Mouse (Mus musculus) MEL (cell line): ENCODE results near the gene Rab34. TPM values are rescaled to one million over a fixed set of nuclear protein-coding genes. Genes with fewer than 3 reads are reported as not detected.

Experiments used
- DNase-seq: peaks from one replicate; pipeline ENCODE4 v3.0.0; 2011; ENCODE audit warnings: low read depth, low spot score
- H3K27ac ChIP-seq: 2 replicates; pipeline ENCODE4 v1.5.1; 2012; ENCODE audit warnings: low read depth, mild to moderate bottlenecking, control low read depth, low read length, moderate library complexity; ENCODE audit not compliant: control insufficient read depth
- H3K27me3 ChIP-seq, 2 experiments: fragments of 150-350 bp in 1 of 2; sonication (generic) in 1 of 2; 2 replicates each; pipeline ENCODE4 v1.6.1; 2012; ENCODE audit warnings: low read length in 2 of 2, mild to moderate bottlenecking in 2 of 2, improper control_type of control experiment in 1 of 2, moderate library complexity in 1 of 2; ENCODE audit not compliant: insufficient read depth in 2 of 2, control insufficient read depth in 1 of 2
- H3K36me3 ChIP-seq, 2 experiments: 2 replicates each; pipeline ENCODE4 v1.6.1; 2012 to 2014; ENCODE audit warnings: low read length in 2 of 2, improper control_type of control experiment in 1 of 2, inconsistent platforms in 1 of 2, mild to moderate bottlenecking in 1 of 2; ENCODE audit not compliant: insufficient read depth in 2 of 2, control insufficient read depth in 1 of 2
- H3K4me1 ChIP-seq, 2 experiments: fragments of 150-350 bp in 1 of 2; sonication (generic) in 1 of 2; 2 replicates each; pipeline ENCODE4 v1.6.1; 2012; ENCODE audit warnings: low read length in 2 of 2, improper control_type of control experiment in 1 of 2, mild to moderate bottlenecking in 1 of 2; ENCODE audit not compliant: insufficient read depth in 2 of 2, control insufficient read depth in 1 of 2
- H3K4me3 ChIP-seq, 2 experiments: fragments of 150-350 bp in 1 of 2; sonication (generic) in 1 of 2; 2 replicates each; pipeline ENCODE4 v1.5.1; 2012; ENCODE audit warnings: low read depth in 2 of 2, low read length in 2 of 2, mild to moderate bottlenecking in 2 of 2, moderate library complexity in 2 of 2, control low read depth in 1 of 2, improper control_type of control experiment in 1 of 2; ENCODE audit not compliant: control insufficient read depth in 1 of 2, insufficient read depth in 1 of 2
- H3K79me2 ChIP-seq: 2 replicates; pipeline ENCODE4 v1.6.1; 2012; ENCODE audit warnings: mild to moderate bottlenecking, low read length, moderate library complexity; ENCODE audit not compliant: control insufficient read depth, poor library complexity, insufficient read depth
- H3K9ac ChIP-seq: 2 replicates; pipeline ENCODE4 v1.6.1; 2012; ENCODE audit warnings: low read depth, mild to moderate bottlenecking, control low read depth, low read length, moderate library complexity; ENCODE audit not compliant: control insufficient read depth, poor library complexity, severe bottlenecking
- H3K9me3 ChIP-seq: fragments of 150-350 bp; sonication (generic); replicated peaks from 2 replicates; pipeline ENCODE4 v1.6.1; 2012; ENCODE audit warnings: mild to moderate bottlenecking, low read length, improper control_type of control experiment, moderate library complexity; ENCODE audit not compliant: insufficient read depth
- BHLHE40 ChIP-seq: IDR thresholded peaks from 2 replicates; pipeline ENCODE4 v1.6.1; 2012; ENCODE audit warnings: low read depth, mild to moderate bottlenecking, inconsistent platforms, low read length, improper control_type of control experiment, borderline replicate concordance
- CTCF ChIP-seq, 3 experiments: IDR thresholded peaks in 2 of 3; conservative IDR thresholded peaks in 1 of 3; 2 replicates each; pipeline ENCODE4 v1.5.1; 2011 to 2012; ENCODE audit warnings: low read length in 3 of 3, low read depth in 2 of 3, mild to moderate bottlenecking in 2 of 3, improper control_type of control experiment in 1 of 3, inconsistent platforms in 1 of 3, mixed read lengths in 1 of 3, moderate library complexity in 1 of 3; ENCODE audit not compliant: control insufficient read depth in 1 of 3, insufficient read depth in 1 of 3, poor library complexity in 1 of 3, severe bottlenecking in 1 of 3
- E2F4 ChIP-seq: IDR thresholded peaks from 2 replicates; pipeline ENCODE4 v1.6.1; 2011; ENCODE audit warnings: low read depth, low read length, improper control_type of control experiment, borderline replicate concordance
- HCFC1 ChIP-seq: IDR thresholded peaks from 2 replicates; pipeline ENCODE4 v1.6.1; 2012; ENCODE audit warnings: low read depth, mild to moderate bottlenecking, inconsistent platforms, low read length, improper control_type of control experiment, moderate library complexity
- MAFK ChIP-seq: IDR thresholded peaks from 2 replicates; pipeline ENCODE4 v1.6.1; 2011; ENCODE audit warnings: low read depth, mild to moderate bottlenecking, low read length, improper control_type of control experiment, borderline replicate concordance
- MAZ ChIP-seq: IDR thresholded peaks from 2 replicates; pipeline ENCODE4 v1.6.1; 2012; ENCODE audit warnings: low read depth, mild to moderate bottlenecking, inconsistent platforms, low read length, improper control_type of control experiment
- MEF2A ChIP-seq: IDR thresholded peaks from 2 replicates; pipeline ENCODE4 v1.6.1; 2014; ENCODE audit warnings: low read depth, mild to moderate bottlenecking, inconsistent platforms, low read length, improper control_type of control experiment; ENCODE audit not compliant: poor library complexity, insufficient replicate concordance, severe bottlenecking; ENCODE audit errors: extremely low read depth
- MXI1 ChIP-seq: IDR thresholded peaks from 2 replicates; pipeline ENCODE4 v1.6.1; 2011; ENCODE audit warnings: mild to moderate bottlenecking, low read depth, low read length, improper control_type of control experiment
- NELFE ChIP-seq: IDR thresholded peaks from 2 replicates; pipeline ENCODE4 v1.6.1; 2011; ENCODE audit warnings: low read depth, low read length, improper control_type of control experiment
- POLR2AphosphoS5 ChIP-seq: IDR thresholded peaks from 2 replicates; pipeline ENCODE4 v1.6.1; 2012; ENCODE audit warnings: low read depth, borderline replicate concordance, mild to moderate bottlenecking, inconsistent platforms, low read length, moderate library complexity, mixed read lengths
- RCOR1 ChIP-seq: IDR thresholded peaks from 2 replicates; pipeline ENCODE4 v1.6.1; 2012; ENCODE audit warnings: low read depth, mild to moderate bottlenecking, inconsistent platforms, low read length, improper control_type of control experiment
- SMC3 ChIP-seq: IDR thresholded peaks from 2 replicates; pipeline ENCODE4 v1.6.1; 2011; ENCODE audit warnings: low read depth, low read length, improper control_type of control experiment
- TAL1 ChIP-seq: IDR thresholded peaks from 2 replicates; pipeline ENCODE4 v1.6.1; 2012; ENCODE audit warnings: mild to moderate bottlenecking, inconsistent platforms, low read length, moderate library complexity, mixed read lengths
- UBTF ChIP-seq: IDR thresholded peaks from 2 replicates; pipeline ENCODE4 v1.6.1; 2012; ENCODE audit warnings: low read depth, mild to moderate bottlenecking, inconsistent platforms, low read length, improper control_type of control experiment, moderate library complexity, borderline replicate concordance; ENCODE audit not compliant: insufficient read depth
- ZC3H11A ChIP-seq: IDR thresholded peaks from 2 replicates; pipeline ENCODE4 v1.6.1; 2012; ENCODE audit warnings: low read depth, mild to moderate bottlenecking, inconsistent platforms, low read length, improper control_type of control experiment
- ZKSCAN1 ChIP-seq: IDR thresholded peaks from 2 replicates; pipeline ENCODE4 v1.6.1; 2012; ENCODE audit warnings: low read depth, mild to moderate bottlenecking, inconsistent platforms, low read length, improper control_type of control experiment, moderate library complexity
- ZMIZ1 ChIP-seq: IDR thresholded peaks from 2 replicates; pipeline ENCODE4 v1.6.1; 2012; ENCODE audit warnings: low read depth, mild to moderate bottlenecking, inconsistent platforms, low read length, improper control_type of control experiment, moderate library complexity
- ZNF384 ChIP-seq: IDR thresholded peaks from 2 replicates; pipeline ENCODE4 v1.6.1; 2012; ENCODE audit warnings: low read depth, mild to moderate bottlenecking, inconsistent platforms, low read length, improper control_type of control experiment
- polyA plus RNA-seq, 2 experiments: library from polyadenylated mRNA; stranded (reverse) in 1 of 2; unstranded in 1 of 2; fragments of >175 nt in 1 of 2; fragments of >200 nt in 1 of 2; gene quantifications; 2 replicates each; pipeline versions ENCODE4 v1.2.1 to v1.2.4; 2012; ENCODE audit warnings: low replicate concordance in 2 of 2, low read depth in 1 of 2; ENCODE audit not compliant: insufficient read length in 2 of 2, insufficient read depth in 1 of 2, missing spikeins in 1 of 2
- total RNA-seq: library from RNA; depleted of rRNA; stranded (reverse); fragments of 300-350 nt; gene quantifications from 2 replicates; pipeline ENCODE4 v1.2.3, GENCODE M21; 2012

The Rab34 gene
- total and polyA plus RNA-seq, 3 experiments, result 20.8 to 42.9 TPM; not detected in 1

- H3K4me3 ChIP-seq, result no peak overlapping the region
- peaks cover 0 to 3% of the 10 kb centered on the region in 2 experiments; a peak in 1 of 4 replicates for H3K36me3 ChIP-seq
- H3K27me3 ChIP-seq, result no peaks in the 10 kb centered on the region
- H3K79me2 ChIP-seq, result peaks cover 6% of the 10 kb centered on the region
- H3K4me1 ChIP-seq, result peaks cover 0 to 6% of the 10 kb centered on the region in 2 experiments; a peak in 2 of 4 replicates
- no peak overlapping the region for H3K27ac ChIP-seq
- DNase-seq, result no peak
- no peaks in the 10 kb centered on the region for H3K9me3 ChIP-seq
- no peak overlapping the region for H3K9ac ChIP-seq
- TF ChIP-seq E2F4, result no peak
- TF ChIP-seq POLR2AphosphoS5, result no peak
- no peak for TF ChIP-seq TAL1
- no peak for TF ChIP-seq MXI1
- no peak for TF ChIP-seq MAZ
- TF ChIP-seq NELFE, result no peak
- TF ChIP-seq ZC3H11A, result no peak
- no peak for TF ChIP-seq MAFK
- no peak for TF ChIP-seq ZKSCAN1
- no peak for TF ChIP-seq RCOR1
These were observed 28.7 kb upstream of the Rab34 start for GRCm38 (mm10) chr11:78159557-78159956.

- H3K9ac ChIP-seq, result no peak overlapping the region
- H3K79me2 ChIP-seq, result peaks cover 12% of the 10 kb centered on the region
- DNase-seq, result no peak
- TF ChIP-seq E2F4 (no peak), MEF2A (no peak), BHLHE40 (no peak), UBTF (no peak), ZMIZ1 (no peak), HCFC1 (no peak), SMC3 (no peak), CTCF (IDR thresholded peaks at IDR 0.05 in 2 of 3, conservative IDR thresholded peaks at IDR 0.05 in 1 of 3; ENCODE audit: control insufficient read depth in 1 of 3, insufficient read depth in 1 of 3, low read depth in 2 of 3, low read length in 3 of 3, poor library complexity in 1 of 3, severe bottlenecking in 1 of 3) (no peak), ZNF384 (no peak)
- H3K27ac ChIP-seq, result no peak overlapping the region
- no peak overlapping the region for H3K4me3 ChIP-seq
- H3K4me1 ChIP-seq, result peaks cover 0 to 7% of the 10 kb centered on the region in 2 experiments; a peak in 2 of 4 replicates
- H3K9me3 ChIP-seq, result no peaks in the 10 kb centered on the region
- H3K27me3 ChIP-seq, result no peaks in the 10 kb centered on the region
- peaks cover 0 to 3% of the 10 kb centered on the region in 2 experiments; a peak in 1 of 4 replicates for H3K36me3 ChIP-seq
These were observed 28.1 kb upstream of the Rab34 start for GRCm38 (mm10) chr11:78160171-78160570.
